Mouse (Mus musculus) retina, postnatal 7 days (tissue): ENCODE results near the gene Sprtn.

Experiments used
- DNase-seq: peaks from one replicate; pipeline ENCODE4 v3.0.0-alpha.2; 2012; ENCODE audit warnings: low read depth, low spot score

Gene Sprtn

GRCm38 (mm10) chr8:124903198-124903597, 5.5 kb downstream of the Sprtn start:
- DNase-seq, result no peak

GRCm38 (mm10) chr8:124905482-124905881, 7.8 kb downstream of the Sprtn start:
- DNase-seq, result no peak

DNA sequence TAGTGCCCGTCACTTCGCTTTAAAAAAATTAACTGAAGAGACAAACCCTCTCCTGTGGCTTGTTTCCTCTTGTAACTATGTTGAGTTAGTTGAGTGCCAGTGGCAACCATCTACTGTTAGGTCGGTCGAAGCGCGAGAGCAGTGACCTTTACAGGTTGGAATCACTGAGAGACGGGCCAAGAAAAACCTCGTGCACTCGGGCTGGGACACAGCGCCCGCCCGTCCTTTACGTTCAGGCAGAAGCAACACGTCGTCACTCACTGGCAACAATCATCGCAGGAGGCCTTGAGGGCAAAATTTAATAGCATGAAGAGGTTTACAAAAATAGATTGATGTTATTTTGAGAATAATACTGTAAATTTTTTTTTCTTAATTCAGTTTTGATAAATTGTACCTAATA, 12.2 kb downstream of the Sprtn start:
- DNase-seq, result no peak

GRCm38 (mm10) chr8:124910349-124910748, 12.7 kb downstream of the Sprtn start:
- no peak for DNase-seq

GRCm38 (mm10) chr8:124911938-124912872, 14.5 kb downstream of the Sprtn start:
- no peak for DNase-seq

- DNase-seq, result no peak
Measured at GRCm38 (mm10) chr8:124914061-124914460, 16.4 kb downstream of the Sprtn start.

- DNase-seq, result no peak
Measured at GRCm38 (mm10) chr8:124917741-124918484, 20.2 kb downstream of the Sprtn start.

DNA sequence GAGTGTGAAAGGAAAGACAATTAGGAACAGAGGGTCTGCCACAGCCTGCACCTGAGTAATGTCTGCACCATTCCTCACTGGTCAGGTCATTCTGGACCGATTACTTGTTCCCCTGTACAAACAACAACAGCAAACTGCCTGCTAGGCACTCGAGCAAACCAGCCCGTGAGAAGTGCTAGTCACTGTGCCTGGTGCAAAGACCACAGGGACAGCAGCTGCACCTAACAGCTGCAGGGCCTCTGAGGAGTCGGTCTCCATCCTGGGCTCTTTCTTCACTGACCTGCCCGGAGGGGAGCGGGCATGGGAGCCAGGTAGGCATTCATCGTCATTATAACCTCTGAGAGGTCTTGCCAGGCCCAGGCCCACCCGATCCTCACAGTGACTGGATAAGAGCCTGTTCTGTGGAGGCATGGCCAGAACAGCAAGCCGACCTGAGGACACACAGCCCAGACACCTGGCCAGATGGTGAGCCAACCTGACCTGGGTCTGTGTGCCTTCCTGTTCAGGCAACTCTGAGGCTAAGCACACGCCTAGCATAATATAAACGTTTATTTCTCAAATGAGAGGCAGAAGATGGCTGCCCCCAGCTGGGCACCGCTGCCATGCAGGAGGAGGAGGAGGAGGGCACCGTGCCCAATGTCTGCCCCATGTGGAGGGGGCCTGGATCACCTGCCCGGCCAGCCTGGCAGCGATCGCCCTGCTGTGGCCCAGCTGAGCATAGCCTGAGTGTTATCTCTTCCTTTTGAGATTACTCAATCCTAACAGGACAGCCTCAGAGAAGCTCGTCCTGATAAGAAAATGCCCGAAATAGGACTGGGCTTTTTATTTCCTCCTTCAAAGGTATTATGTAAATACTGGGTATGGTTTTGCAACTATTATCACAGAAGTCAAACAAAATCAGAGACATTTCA, 23.9 kb downstream of the Sprtn start:
- no peak for DNase-seq

DNA sequence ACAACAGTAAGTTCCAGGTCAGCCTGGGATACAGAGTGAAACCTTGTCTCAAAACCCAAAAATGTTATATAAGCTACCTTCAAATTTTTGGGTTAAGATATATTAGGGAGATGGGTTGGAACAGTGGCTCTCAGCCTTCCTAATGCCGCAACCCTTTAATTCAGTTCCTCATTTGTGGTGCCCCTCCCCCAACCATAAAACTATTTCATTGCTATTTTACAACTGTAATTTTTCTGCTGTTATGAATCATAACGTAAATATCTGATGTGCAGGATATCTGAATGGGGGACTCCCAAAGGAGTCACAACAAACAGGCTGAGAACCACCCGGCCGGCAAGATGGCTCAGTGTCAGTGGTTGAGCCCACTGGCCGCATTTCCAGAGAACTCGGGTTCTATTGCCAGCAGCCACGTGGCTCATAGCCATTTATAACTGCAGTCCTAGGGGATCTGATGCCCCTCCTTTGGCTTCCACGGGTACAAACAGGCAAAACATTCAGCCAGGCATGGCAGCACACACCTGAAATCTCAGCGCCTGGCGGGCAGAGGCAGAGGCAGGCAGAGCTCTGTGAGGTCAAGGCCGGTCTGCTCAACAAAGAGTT, 24.9 kb downstream of the Sprtn start:
- no peak for DNase-seq

DNA sequence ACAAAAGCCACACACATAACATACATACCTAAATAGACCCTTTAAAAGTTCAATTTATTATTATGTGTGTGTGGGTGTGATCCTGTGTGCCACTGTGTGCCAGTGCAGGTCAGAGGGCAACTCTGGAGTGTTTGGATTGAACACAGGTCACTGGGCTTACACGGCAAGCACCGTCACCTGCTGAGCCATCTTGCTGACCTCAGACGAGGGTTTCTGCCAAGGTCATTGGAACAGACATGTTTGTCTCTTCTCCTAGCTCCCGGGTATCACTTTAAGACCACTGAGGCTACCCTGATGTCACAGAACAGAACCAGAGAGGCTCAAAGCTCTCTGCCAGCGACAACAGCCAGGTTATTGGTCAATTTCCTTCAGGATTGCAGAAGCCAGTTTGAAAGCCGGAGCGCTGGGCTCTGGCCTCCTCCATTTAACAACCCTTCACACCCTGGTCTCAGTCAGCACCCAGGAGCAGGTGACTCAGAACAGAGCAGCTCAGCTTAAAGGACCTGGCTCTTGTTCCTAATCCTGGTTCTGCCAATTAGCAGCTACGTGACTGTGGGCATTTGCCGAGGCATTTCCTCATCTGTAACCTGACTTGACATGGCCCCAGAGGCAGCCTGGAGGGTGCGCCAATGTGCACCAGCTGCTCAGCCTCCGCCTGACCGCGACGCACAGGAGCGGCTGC, 26.4 kb downstream of the Sprtn start:
- no peak for DNase-seq

- DNase-seq, result no peak
Measured at GRCm38 (mm10) chr8:124925544-124926266, 28.0 kb downstream of the Sprtn start.

- no peak for DNase-seq
Measured at GRCm38 (mm10) chr8:124926351-124926771, 28.7 kb downstream of the Sprtn start.

GRCm38 (mm10) chr8:124929006-124929405, 31.3 kb downstream of the Sprtn start:
- DNase-seq, result no peak

GRCm38 (mm10) chr8:124930086-124930485, 32.4 kb downstream of the Sprtn start:
- no peak for DNase-seq

- no peak for DNase-seq
Measured at GRCm38 (mm10) chr8:124930649-124931048, 33.0 kb downstream of the Sprtn start.

GRCm38 (mm10) chr8:124932435-124932834, 34.7 kb downstream of the Sprtn start:
- no peak for DNase-seq

- DNase-seq, result no peak
Measured at GRCm38 (mm10) chr8:124935116-124935515, 37.4 kb downstream of the Sprtn start.

GRCm38 (mm10) chr8:124936699-124937098, 39.0 kb downstream of the Sprtn start:
- DNase-seq, result no peak

GRCm38 (mm10) chr8:124937293-124937692, 39.6 kb downstream of the Sprtn start:
- no peak for DNase-seq

GRCm38 (mm10) chr8:124943801-124944200, 46.1 kb downstream of the Sprtn start:
- peak; percentile 60 for DNase-seq
